Mouse (Mus musculus): ENCODE results near the gene Ethe1. TPM values are rescaled to one million over a fixed set of nuclear protein-coding genes. Genes with fewer than 3 reads are reported as not detected.

Gene Ethe1
- total and polyA plus RNA-seq, 3 experiments = 21.0 to 33.3 TPM; not detected in 1

GRCm38 (mm10) chr7:24563191-24563836, 24.0 kb upstream of the Ethe1 start:
- Histone ChIP-seq H3K79me2 (ENCODE audit: control insufficient read depth, insufficient read depth, low read length, poor library complexity) (no peaks in the 10 kb centered on the region), H3K9me3 (replicated peaks; ENCODE audit: insufficient read depth, low read length) (no peaks in the 10 kb centered on the region), H3K9ac (ENCODE audit: control insufficient read depth, low read depth, low read length, poor library complexity, severe bottlenecking) (no peak overlapping the region), H3K27ac (ENCODE audit: control insufficient read depth, low read depth, low read length) (no peak overlapping the region), H3K36me3 (ENCODE audit: control insufficient read depth in 1 of 2, insufficient read depth in 2 of 2, low read length in 2 of 2) (peaks cover 0 to 3% of the 10 kb centered on the region in 2 experiments; a peak in 2 of 4 replicates), H3K27me3 (ENCODE audit: control insufficient read depth in 1 of 2, insufficient read depth in 2 of 2, low read length in 2 of 2) (no peaks in the 10 kb centered on the region), H3K4me3 (ENCODE audit: control insufficient read depth in 1 of 2, insufficient read depth in 1 of 2, low read depth in 2 of 2, low read length in 2 of 2) (no peak overlapping the region), H3K4me1 (ENCODE audit: control insufficient read depth in 1 of 2, insufficient read depth in 2 of 2, low read length in 2 of 2) (no peaks in the 10 kb centered on the region)
- DNase-seq (ENCODE audit: low read depth, low spot score) = no peak
- TF ChIP-seq RCOR1 (IDR thresholded peaks at IDR 0.05; ENCODE audit: low read depth, low read length) = no peak
- no peak for TF ChIP-seq NRF1 (IDR thresholded peaks at IDR 0.05; ENCODE audit: insufficient read depth, low read depth, low read length, poor library complexity, severe bottlenecking)
- no peak for TF ChIP-seq SIN3A (IDR thresholded peaks at IDR 0.05; ENCODE audit: low read length)
- TF ChIP-seq RAD21 (IDR thresholded peaks at IDR 0.05; ENCODE audit: low read depth, low read length) = no peak
- no peak for TF ChIP-seq UBTF (IDR thresholded peaks at IDR 0.05; ENCODE audit: borderline replicate concordance, insufficient read depth, low read depth, low read length)
- no peak for TF ChIP-seq CHD2 (IDR thresholded peaks at IDR 0.05; ENCODE audit: low read length)
- TF ChIP-seq NELFE (IDR thresholded peaks at IDR 0.05; ENCODE audit: low read depth, low read length) = no peak
- TF ChIP-seq GATA1 (IDR thresholded peaks at IDR 0.05; ENCODE audit: low read depth, low read length) = no peak
- no peak for TF ChIP-seq MAZ (IDR thresholded peaks at IDR 0.05; ENCODE audit: low read depth, low read length)
- TF ChIP-seq BHLHE40 (IDR thresholded peaks at IDR 0.05; ENCODE audit: borderline replicate concordance, low read depth, low read length) = no peak
- no peak for TF ChIP-seq TAL1 (IDR thresholded peaks at IDR 0.05; ENCODE audit: low read length)
- no peak for TF ChIP-seq POLR2AphosphoS2 (IDR thresholded peaks at IDR 0.05; ENCODE audit: low read length)
- TF ChIP-seq USF1 (IDR thresholded peaks at IDR 0.05; ENCODE audit: low read depth, low read length) = no peak
- no peak for TF ChIP-seq TCF12 (IDR thresholded peaks at IDR 0.05; ENCODE audit: low read depth, low read length)
- TF ChIP-seq MYC (IDR thresholded peaks at IDR 0.05; ENCODE audit: low read depth, low read length) = no peak
- TF ChIP-seq MAFK (IDR thresholded peaks at IDR 0.05; ENCODE audit: borderline replicate concordance, low read depth, low read length) = no peak

- no peak overlapping the region for H3K9ac ChIP-seq (ENCODE audit: control insufficient read depth, low read depth, low read length, poor library complexity, severe bottlenecking)
- TF ChIP-seq GATA1 (IDR thresholded peaks at IDR 0.05; ENCODE audit: low read depth, low read length) = no peak
- TF ChIP-seq POLR2A (IDR thresholded peaks at IDR 0.05; ENCODE audit: control insufficient read depth in 1 of 2, insufficient read depth in 1 of 2, low read depth in 1 of 2, low read length in 2 of 2, poor library complexity in 1 of 2) = no peak
- TF ChIP-seq ZKSCAN1 (IDR thresholded peaks at IDR 0.05; ENCODE audit: low read depth, low read length) = no peak
- no peak for TF ChIP-seq TAL1 (IDR thresholded peaks at IDR 0.05; ENCODE audit: low read length)
- no peak for TF ChIP-seq USF1 (IDR thresholded peaks at IDR 0.05; ENCODE audit: low read depth, low read length)
- no peak for TF ChIP-seq JUND (IDR thresholded peaks at IDR 0.05; ENCODE audit: low read depth, low read length)
- TF ChIP-seq TBP (IDR thresholded peaks at IDR 0.05; ENCODE audit: low read depth, low read length) = no peak
- TF ChIP-seq MAX (IDR thresholded peaks at IDR 0.05; ENCODE audit: low read length) = no peak
- TF ChIP-seq TCF12 (IDR thresholded peaks at IDR 0.05; ENCODE audit: low read depth, low read length) = no peak
- TF ChIP-seq SMC3 (IDR thresholded peaks at IDR 0.05; ENCODE audit: low read depth, low read length) = no peak
- TF ChIP-seq ZC3H11A (IDR thresholded peaks at IDR 0.05; ENCODE audit: low read depth, low read length) = no peak
- TF ChIP-seq RCOR1 (IDR thresholded peaks at IDR 0.05; ENCODE audit: low read depth, low read length) = no peak
- TF ChIP-seq ETS1 (IDR thresholded peaks at IDR 0.05; ENCODE audit: low read depth, low read length) = no peak
- no peak for TF ChIP-seq USF2 (IDR thresholded peaks at IDR 0.05; ENCODE audit: borderline replicate concordance in 1 of 2, insufficient read depth in 1 of 2, low read depth in 1 of 2, low read length in 2 of 2)
- TF ChIP-seq MXI1 (IDR thresholded peaks at IDR 0.05; ENCODE audit: low read depth, low read length) = no peak
- TF ChIP-seq ZMIZ1 (IDR thresholded peaks at IDR 0.05; ENCODE audit: low read depth, low read length) = no peak
- H3K27me3 ChIP-seq (ENCODE audit: control insufficient read depth in 1 of 2, insufficient read depth in 2 of 2, low read length in 2 of 2) = no peaks in the 10 kb centered on the region
- no peak overlapping the region for H3K27ac ChIP-seq (ENCODE audit: control insufficient read depth, low read depth, low read length)
- H3K36me3 ChIP-seq (ENCODE audit: control insufficient read depth in 1 of 2, insufficient read depth in 2 of 2, low read length in 2 of 2) = peaks cover 0 to 3% of the 10 kb centered on the region in 2 experiments; a peak in 2 of 4 replicates
- H3K9me3 ChIP-seq (replicated peaks; ENCODE audit: insufficient read depth, low read length) = no peaks in the 10 kb centered on the region
- DNase-seq (ENCODE audit: low read depth, low spot score) = no peak
- no peaks in the 10 kb centered on the region for H3K79me2 ChIP-seq (ENCODE audit: control insufficient read depth, insufficient read depth, low read length, poor library complexity)
- H3K4me1 ChIP-seq (ENCODE audit: control insufficient read depth in 1 of 2, insufficient read depth in 2 of 2, low read length in 2 of 2) = no peaks in the 10 kb centered on the region
- no peak overlapping the region for H3K4me3 ChIP-seq (ENCODE audit: control insufficient read depth in 1 of 2, insufficient read depth in 1 of 2, low read depth in 2 of 2, low read length in 2 of 2)
Measured at GRCm38 (mm10) chr7:24563837-24564206, 23.5 kb upstream of the Ethe1 start.

All from MEL (cell line).